Mouse (Mus musculus) olfactory bulb, adult 2 months (tissue): ENCODE data around the gene Mob2.

Source experiments
- CTCF ChIP-seq: fragments of 200-500 bp; IDR thresholded peaks from 2 replicates; pipeline ENCODE4 v1.5.1; 2012; ENCODE audit warnings: low read depth, mild to moderate bottlenecking, low read length, moderate library complexity; ENCODE audit not compliant: insufficient read depth
- POLR2A ChIP-seq: fragments of 200-500 bp; IDR thresholded peaks from 2 replicates; pipeline ENCODE4 v1.6.1; 2012; ENCODE audit warnings: mild to moderate bottlenecking, low read depth, low read length, moderate library complexity; ENCODE audit not compliant: insufficient read depth

DNA sequence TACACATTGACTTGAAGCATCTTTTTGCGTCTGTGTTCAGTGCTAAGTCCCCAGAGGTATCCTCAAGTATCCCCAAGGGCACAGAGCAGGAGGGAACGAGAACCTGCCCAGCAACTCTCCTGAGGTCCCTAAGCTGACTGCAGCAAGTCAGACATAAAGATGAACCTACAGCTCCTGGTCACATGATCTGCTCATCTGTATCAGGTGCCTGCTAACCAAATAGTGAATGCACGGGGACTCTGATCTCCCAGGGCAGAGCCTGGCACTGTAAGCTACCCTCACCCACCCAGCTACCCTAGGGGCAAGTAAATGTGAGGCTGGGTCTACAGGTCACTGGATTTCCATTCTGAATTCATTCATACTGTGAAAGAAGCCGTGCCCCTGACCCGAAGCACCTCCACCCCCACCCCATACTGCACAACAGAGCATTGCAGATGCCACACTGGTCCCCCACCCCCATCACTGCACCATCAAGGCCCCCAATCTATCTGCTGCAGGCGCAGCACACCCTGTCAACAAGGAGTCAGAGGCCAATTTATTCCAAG is 32.9 kb upstream of the Mob2 start:
- no peak for TF ChIP-seq CTCF
- no peak for TF ChIP-seq POLR2A
